Mouse (Mus musculus) olfactory bulb, adult 2 months (tissue): ENCODE data around the gene Ankrd33. TPM values are rescaled to one million over a fixed set of nuclear protein-coding genes. Genes with fewer than 3 reads are reported as not detected.

Source experiments
- H3K27ac ChIP-seq: fragments of 200-500 bp; 2 replicates; pipeline ENCODE4 v1.5.1; 2012; ENCODE audit warnings: low read depth, low read length; ENCODE audit not compliant: insufficient read depth
- H3K4me1 ChIP-seq: fragments of 200-500 bp; 2 replicates; pipeline ENCODE4 v1.6.1; 2012; ENCODE audit warnings: low read length; ENCODE audit not compliant: control insufficient read depth, insufficient read depth
- H3K4me3 ChIP-seq: fragments of 200-500 bp; 2 replicates; pipeline ENCODE4 v1.5.1; 2012; ENCODE audit warnings: mild to moderate bottlenecking, low read depth, low read length, moderate library complexity; ENCODE audit not compliant: insufficient read depth
- CTCF ChIP-seq: fragments of 200-500 bp; IDR thresholded peaks from 2 replicates; pipeline ENCODE4 v1.5.1; 2012; ENCODE audit warnings: low read depth, mild to moderate bottlenecking, low read length, moderate library complexity; ENCODE audit not compliant: insufficient read depth
- POLR2A ChIP-seq: fragments of 200-500 bp; IDR thresholded peaks from 2 replicates; pipeline ENCODE4 v1.6.1; 2012; ENCODE audit warnings: mild to moderate bottlenecking, low read depth, low read length, moderate library complexity; ENCODE audit not compliant: insufficient read depth
- WGBS: fragments of 180-500 bp; shearing (Covaris S2); methylation state at CpG from one replicate; pipeline ENCODE4 v1.1.7; 2018; 5-methylcytosine and 5-hydroxymethylcytosine counted together
- polyA plus RNA-seq: library from polyadenylated mRNA; stranded (reverse); fragments of >200 nt; gene quantifications from 2 replicates; pipeline ENCODE4 v1.2.4, GENCODE M21; 2012; ENCODE audit warnings: low replicate concordance; ENCODE audit not compliant: missing spikeins, insufficient read depth, insufficient read length

The Ankrd33 gene
- polyA plus RNA-seq, 1 experiment: not detected

- no peak overlapping the region for H3K4me3 ChIP-seq
- TF ChIP-seq CTCF: no peak
- H3K27ac ChIP-seq: no peak overlapping the region
- 0 out of 2 replicates have a peak, but pooled peaks cover 4% of the 10 kb centered on the region for H3K4me1 ChIP-seq
- 74% methylated on average over 14 of the region's 14 CpGs for whole genome bisulfite sequencing
These were observed 3.0 kb downstream of the Ankrd33 start for GRCm38 (mm10) chr15:101118399-101119125.

GRCm38 (mm10) chr15:101121411-101122289, 6.1 kb downstream of the Ankrd33 start:
- no peak for TF ChIP-seq POLR2A
- TF ChIP-seq CTCF: no peak
- Histone ChIP-seq H3K27ac (no peak overlapping the region), H3K4me1 (0 out of 2 replicates have a peak, but pooled peaks cover 4% of the 10 kb centered on the region), H3K4me3 (no peak overlapping the region)
- 90% methylated on average over 9 of the region's 9 CpGs for WGBS

GRCm38 (mm10) chr15:101122290-101122589, 6.7 kb downstream of the Ankrd33 start:
- no peak for TF ChIP-seq POLR2A
- TF ChIP-seq CTCF: no peak
- Histone ChIP-seq H3K4me1 (0 out of 2 replicates have a peak, but pooled peaks cover 4% of the 10 kb centered on the region), H3K4me3 (no peak overlapping the region), H3K27ac (no peak overlapping the region)
- WGBS: 72% methylated on average over 2 of the region's 2 CpGs

- WGBS: 81% methylated on average over 4 of the region's 4 CpGs
- Histone ChIP-seq H3K27ac (no peak overlapping the region), H3K4me1 (0 out of 2 replicates have a peak, but pooled peaks cover 4% of the 10 kb centered on the region), H3K4me3 (no peak overlapping the region)
- TF ChIP-seq CTCF: no peak
- no peak for TF ChIP-seq POLR2A
These were observed 7.6 kb downstream of the Ankrd33 start for GRCm38 (mm10) chr15:101123202-101123601.

GRCm38 (mm10) chr15:101125561-101125960, 10.0 kb downstream of the Ankrd33 start:
- peaks cover 8% of the 10 kb centered on the region for H3K4me1 ChIP-seq
- no peak for TF ChIP-seq POLR2A
- no peak for TF ChIP-seq CTCF
- H3K27ac ChIP-seq: no peak overlapping the region
- H3K4me3 ChIP-seq: no peak overlapping the region
- 94% methylated on average over 6 of the region's 6 CpGs for WGBS

- Histone ChIP-seq H3K4me1 (peaks cover 15% of the 10 kb centered on the region), H3K4me3 (no peak overlapping the region), H3K27ac (no peak overlapping the region)
- WGBS: 86% methylated on average over 12 of the region's 12 CpGs
- TF ChIP-seq POLR2A: no peak
- no peak for TF ChIP-seq CTCF
These were observed 11.5 kb downstream of the Ankrd33 start for GRCm38 (mm10) chr15:101126876-101127544.

- H3K4me3 ChIP-seq: peak within 1 kb of the TSS; percentile 22
- no peak within 1 kb of the TSS for H3K27ac ChIP-seq
- no peak for TF ChIP-seq POLR2A
- no peak for TF ChIP-seq CTCF
- WGBS: 13% methylated on average over 46 of the region's 46 CpGs
- H3K4me1 ChIP-seq: peaks cover 16% of the 10 kb centered on the region
These were observed 12.9 kb downstream of the Ankrd33 start, which contains the start of gene Acvrl1 for GRCm38 (mm10) chr15:101128181-101129089. Gene Acvrl1, plus strand, starts transcription at chr15:101128522.

- H3K27ac ChIP-seq: no peak overlapping the region
- WGBS: 63% methylated on average over 5 of the region's 5 CpGs
- TF ChIP-seq CTCF (no peak), POLR2A (no peak)
- H3K4me3 ChIP-seq: no peak overlapping the region; the same call in 1 of the 2 replicates
- peaks cover 16% of the 10 kb centered on the region for H3K4me1 ChIP-seq
These were observed 13.9 kb downstream of the Ankrd33 start for GRCm38 (mm10) chr15:101129412-101129811.
